7 mouse cellular contexts compared by ENCODE assay signal in genomic region chr17:35135591-35136320, GRCm38 (mm10). TPM values are rescaled to one million over a fixed set of nuclear protein-coding genes. Genes with fewer than 3 reads are reported as not detected.
A peak's percentile ranks its signal among the peaks of the same experiment; 100 is the strongest.
DNase-seq lines count a peak whose midpoint lies in the region; ATAC-seq and TF ChIP-seq lines count a peak whose summit lies in the region.

No protein-coding gene starts in this region.

- peaks cover 5% of the 10 kb centered on the region; the same call in 1 of the 2 replicates for H3K4me1 ChIP-seq in spleen, adult 2 months (ENCODE audit: control insufficient read depth, insufficient read depth, insufficient read length)
- H3K4me1 ChIP-seq in embryonic facial prominence, embryonic 10.5 days: peaks cover 16% of the 10 kb centered on the region
- peaks cover 14% of the 10 kb centered on the region; the same call in 1 of the 2 replicates for H3K4me1 ChIP-seq in intestine, embryonic 16.5 days (ENCODE audit: control insufficient read depth, insufficient read depth, low read length)
- peaks cover 26% of the 10 kb centered on the region for H3K4me1 ChIP-seq in midbrain, embryonic 16.5 days (ENCODE audit: control insufficient read depth, insufficient read depth, low read length)

- peak overlapping the region; percentile 97 for H3K27ac ChIP-seq in spleen, adult 2 months (ENCODE audit: insufficient read depth, low read length)
- H3K27ac ChIP-seq in embryonic facial prominence, embryonic 10.5 days (replicated peaks): peak overlapping the region; percentile 99
- peak overlapping the region; percentile 84 for H3K27ac ChIP-seq in intestine, embryonic 16.5 days (ENCODE audit: low read length)
- peak overlapping the region; percentile 95 for H3K27ac ChIP-seq in midbrain, embryonic 16.5 days (ENCODE audit: low read length)

- peak overlapping the region; percentile 98 for H3K4me3 ChIP-seq in spleen, adult 2 months (ENCODE audit: extremely low read depth, insufficient read depth, insufficient read length)
- peak overlapping the region; percentile 89 for H3K4me3 ChIP-seq in embryonic facial prominence, embryonic 10.5 days
- H3K4me3 ChIP-seq in intestine, embryonic 16.5 days (ENCODE audit: low read length): peak overlapping the region; percentile 71
- peak overlapping the region; percentile 79 for H3K4me3 ChIP-seq in midbrain, embryonic 16.5 days (ENCODE audit: low read depth, low read length)

- intact Hi-C loops in left cerebral cortex, postnatal 25 days (cut with DNase I): loop anchor here (1.0 kb wide), 1 partner anchor 29 kb away; the partner anchor contains the start of gene Prrc2a

- H3K4me2 ChIP-seq in intestine, embryonic 16.5 days (ENCODE audit: low read depth, low read length): peak overlapping the region; percentile 64
- H3K4me2 ChIP-seq in midbrain, embryonic 16.5 days (ENCODE audit: low read length): peak overlapping the region; percentile 96

- TF ChIP-seq CTCF in spleen, adult 2 months (IDR thresholded peaks at IDR 0.05; ENCODE audit: extremely low read depth, insufficient read depth, insufficient read length, insufficient replicate concordance): no peak

- DNase-seq in spleen, adult 2 months (ENCODE audit: low read depth in 1 of 2, low spot score in 2 of 2): no peak
- DNase-seq in spleen, adult 12 weeks (ENCODE audit: low spot score): no peak
- no peak for DNase-seq in embryonic facial prominence, embryonic 10.5 days (ENCODE audit: low spot score)
- DNase-seq in left cerebral cortex, postnatal 25 days (ENCODE audit: low spot score in 2 of 2): no peak
- DNase-seq in left cerebral cortex, adult 8-10 months (ENCODE audit: low spot score in 2 of 2): no peak

- peak; percentile 70 for ATAC-seq in intestine, embryonic 16.5 days
- peak; percentile 68 for ATAC-seq in midbrain, embryonic 16.5 days

- peak overlapping the region; percentile 69 for H3K9ac ChIP-seq in intestine, embryonic 16.5 days (ENCODE audit: low read depth, low read length)
- peak overlapping the region; percentile 84 for H3K9ac ChIP-seq in midbrain, embryonic 16.5 days (ENCODE audit: low read depth, low read length)

- H3K9me3 ChIP-seq in embryonic facial prominence, embryonic 10.5 days: no peaks in the 10 kb centered on the region
- no peaks in the 10 kb centered on the region for H3K9me3 ChIP-seq in intestine, embryonic 16.5 days (ENCODE audit: control insufficient read depth, low read length)
- H3K9me3 ChIP-seq in midbrain, embryonic 16.5 days (replicated peaks; ENCODE audit: control insufficient read depth, low read length, poor library complexity, severe bottlenecking): no peaks in the 10 kb centered on the region

- TF ChIP-seq POLR2A in spleen, adult 2 months (IDR thresholded peaks at IDR 0.05; ENCODE audit: low read depth, low read length): no peak

- H3K27me3 ChIP-seq in spleen, adult 2 months (ENCODE audit: control insufficient read depth, insufficient read depth, low read length): no peaks in the 10 kb centered on the region
- no peaks in the 10 kb centered on the region for H3K27me3 ChIP-seq in embryonic facial prominence, embryonic 10.5 days (replicated peaks; ENCODE audit: low read depth, poor library complexity, severe bottlenecking)
- H3K27me3 ChIP-seq in intestine, embryonic 16.5 days (replicated peaks; ENCODE audit: control insufficient read depth, insufficient read depth, low read length): no peaks in the 10 kb centered on the region
- no peaks in the 10 kb centered on the region for H3K27me3 ChIP-seq in midbrain, embryonic 16.5 days (ENCODE audit: control insufficient read depth, insufficient read depth, low read depth, low read length)

- WGBS in spleen, adult 2 months: under 1% methylated on average over 43 of the region's 43 CpGs
- WGBS in embryonic facial prominence, embryonic 10.5 days: under 1% methylated on average over 43 of the region's 43 CpGs
- WGBS in intestine, embryonic 16.5 days: under 1% methylated on average over 42 of the region's 43 CpGs
- under 1% methylated on average over 43 of the region's 43 CpGs for WGBS in midbrain, embryonic 16.5 days

- H3K36me3 ChIP-seq in spleen, adult 2 months (ENCODE audit: control insufficient read depth, insufficient read depth, low read length): peaks cover 19% of the 10 kb centered on the region
- H3K36me3 ChIP-seq in embryonic facial prominence, embryonic 10.5 days (replicated peaks): peaks cover 40% of the 10 kb centered on the region
- peaks cover 14% of the 10 kb centered on the region for H3K36me3 ChIP-seq in intestine, embryonic 16.5 days (ENCODE audit: control insufficient read depth, insufficient read depth, low read length)
- peaks cover 14% of the 10 kb centered on the region for H3K36me3 ChIP-seq in midbrain, embryonic 16.5 days (ENCODE audit: control insufficient read depth, insufficient read depth, low read length)

RNA-seq across cellular contexts. Expression of gene Bag6, which starts 0.8 kb away (rescaled TPM):
- polyA plus RNA-seq in spleen, adult 2 months (2012; rRNA removed): 166 and 202 TPM in 2 replicates
- 73.8 and 77.8 TPM in 2 replicates for polyA plus RNA-seq in embryonic facial prominence, embryonic 10.5 days (2016; fragmentation: Nextera tagmentation; extraction: Ambion mirVana)
- polyA plus RNA-seq in intestine, embryonic 16.5 days (2015; fragmentation: Nextera tagmentation; extraction: Ambion mirVana): 37.5 and 41.3 TPM in 2 replicates
- polyA plus RNA-seq in midbrain, embryonic 16.5 days (2015; fragmentation: Nextera tagmentation; extraction: Ambion mirVana): 70.5 and 75.7 TPM in 2 replicates
- 100 to 1,000 TPM; 286 to 292 TPM for total RNA-seq in left cerebral cortex, postnatal 25 days (2021)
- 100 to 1,000 TPM; 263 to 306 (median 290) TPM for total RNA-seq in left cerebral cortex, adult 8-10 months (2022)

RNA-seq across cellular contexts. Expression of gene Apom, which starts 3.9 kb away (rescaled TPM):
- polyA plus RNA-seq in spleen, adult 2 months (2012; rRNA removed): 0.12 and 0.18 TPM in 2 replicates
- 0.40 and 0.69 TPM in 2 replicates for polyA plus RNA-seq in embryonic facial prominence, embryonic 10.5 days (2016; fragmentation: Nextera tagmentation; extraction: Ambion mirVana)
- 9.4 and 20.2 TPM in 2 replicates for polyA plus RNA-seq in intestine, embryonic 16.5 days (2015; fragmentation: Nextera tagmentation; extraction: Ambion mirVana)
- polyA plus RNA-seq in midbrain, embryonic 16.5 days (2015; fragmentation: Nextera tagmentation; extraction: Ambion mirVana): 0.24 and 0.29 TPM in 2 replicates
- not detected for total RNA-seq in left cerebral cortex, postnatal 25 days (2021)
- total RNA-seq in left cerebral cortex, adult 8-10 months (2022): not detected

RNA-seq across cellular contexts. Expression of gene D17H6S53E, which starts 9.6 kb away (rescaled TPM):
- 6.8 and 10.0 TPM in 2 replicates for polyA plus RNA-seq in spleen, adult 2 months (2012; rRNA removed)
- polyA plus RNA-seq in embryonic facial prominence, embryonic 10.5 days (2016; fragmentation: Nextera tagmentation; extraction: Ambion mirVana): 9.6 and 9.7 TPM in 2 replicates
- polyA plus RNA-seq in intestine, embryonic 16.5 days (2015; fragmentation: Nextera tagmentation; extraction: Ambion mirVana): 15.4 and 18.3 TPM in 2 replicates
- 7.8 and 8.7 TPM in 2 replicates for polyA plus RNA-seq in midbrain, embryonic 16.5 days (2015; fragmentation: Nextera tagmentation; extraction: Ambion mirVana)
- 10 to 100 TPM; 24.1 to 29.8 TPM for total RNA-seq in left cerebral cortex, postnatal 25 days (2021)
- total RNA-seq in left cerebral cortex, adult 8-10 months (2022): 10 to 100 TPM; 25.6 to 34.3 (median 30.1) TPM

RNA-seq across cellular contexts. Expression of gene Csnk2b, which starts 13.9 kb away (rescaled TPM):
- polyA plus RNA-seq in spleen, adult 2 months (2012; rRNA removed): 176 and 238 TPM in 2 replicates
- polyA plus RNA-seq in embryonic facial prominence, embryonic 10.5 days (2016; fragmentation: Nextera tagmentation; extraction: Ambion mirVana): 283 and 288 TPM in 2 replicates
- 246 and 254 TPM in 2 replicates for polyA plus RNA-seq in intestine, embryonic 16.5 days (2015; fragmentation: Nextera tagmentation; extraction: Ambion mirVana)
- polyA plus RNA-seq in midbrain, embryonic 16.5 days (2015; fragmentation: Nextera tagmentation; extraction: Ambion mirVana): 315 and 331 TPM in 2 replicates
- 100 to 1,000 TPM; 183 to 185 TPM for total RNA-seq in left cerebral cortex, postnatal 25 days (2021)
- 100 to 1,000 TPM; 188 to 228 (median 194) TPM for total RNA-seq in left cerebral cortex, adult 8-10 months (2022)

RNA-seq across cellular contexts. Expression of gene Gpank1, which starts 14.5 kb away (rescaled TPM):
- 20.9 and 29.9 TPM in 2 replicates for polyA plus RNA-seq in spleen, adult 2 months (2012; rRNA removed)
- 32.5 and 33.3 TPM in 2 replicates for polyA plus RNA-seq in embryonic facial prominence, embryonic 10.5 days (2016; fragmentation: Nextera tagmentation; extraction: Ambion mirVana)
- polyA plus RNA-seq in intestine, embryonic 16.5 days (2015; fragmentation: Nextera tagmentation; extraction: Ambion mirVana): 16.8 and 21.3 TPM in 2 replicates
- 24.3 and 26.4 TPM in 2 replicates for polyA plus RNA-seq in midbrain, embryonic 16.5 days (2015; fragmentation: Nextera tagmentation; extraction: Ambion mirVana)
- total RNA-seq in left cerebral cortex, postnatal 25 days (2021): 10 to 100 TPM; 13.1 to 15.2 TPM
- 10 to 100 TPM; 19.7 to 24.5 (median 22.8) TPM for total RNA-seq in left cerebral cortex, adult 8-10 months (2022)
